Mouse (Mus musculus) cortical plate, adult 2 months (tissue): Measurements from ENCODE around the gene 4930435E12Rik. TPM values are rescaled to one million over a fixed set of nuclear protein-coding genes. Genes with fewer than 3 reads are reported as not detected.

Experiments
- H3K27ac ChIP-seq: fragments of 200-500 bp; 2 replicates; pipeline ENCODE4 v1.5.1; 2012; ENCODE audit warnings: low read length, control low read depth, inconsistent platforms; ENCODE audit not compliant: insufficient read depth
- H3K4me1 ChIP-seq: fragments of 200-500 bp; 2 replicates; pipeline ENCODE4 v1.6.1; 2011; ENCODE audit warnings: low read length; ENCODE audit not compliant: control insufficient read depth, insufficient read depth
- H3K4me3 ChIP-seq: fragments of 200-500 bp; 2 replicates; pipeline ENCODE4 v1.5.1; 2011; ENCODE audit warnings: mild to moderate bottlenecking, low read length, control low read depth; ENCODE audit not compliant: insufficient read depth
- CTCF ChIP-seq: fragments of 200-500 bp; IDR thresholded peaks from 2 replicates; pipeline ENCODE4 v1.5.1; 2011; ENCODE audit warnings: mild to moderate bottlenecking, control low read depth, low read length; ENCODE audit not compliant: insufficient read depth; ENCODE audit errors: extremely low read depth
- POLR2A ChIP-seq: fragments of 200-500 bp; IDR thresholded peaks from 2 replicates; pipeline ENCODE4 v1.6.1; 2011; ENCODE audit warnings: mild to moderate bottlenecking, low read length, control low read depth; ENCODE audit not compliant: insufficient read depth; ENCODE audit errors: extremely low read depth
- polyA plus RNA-seq: library from polyadenylated mRNA; depleted of rRNA; stranded (reverse); fragments of >200 nt; gene quantifications from 2 replicates; pipeline ENCODE4 v1.2.3, GENCODE M21; 2012; rRNA removed

4930435E12Rik gene
- polyA plus RNA-seq, 1 experiment, result not detected

- TF ChIP-seq POLR2A, result no peak
- TF ChIP-seq CTCF, result no peak
- Histone ChIP-seq H3K4me3 (no peak overlapping the region), H3K27ac (no peak overlapping the region), H3K4me1 (no peaks in the 10 kb centered on the region)
Observed at GRCm38 (mm10) chr16:38772906-38773496, 55.5 kb downstream of the 4930435E12Rik start.

- Histone ChIP-seq H3K27ac (no peak overlapping the region), H3K4me1 (no peaks in the 10 kb centered on the region), H3K4me3 (no peak overlapping the region)
- TF ChIP-seq POLR2A (no peak), CTCF (no peak)
Observed at GRCm38 (mm10) chr16:38771145-38771544, 57.4 kb downstream of the 4930435E12Rik start.

DNA sequence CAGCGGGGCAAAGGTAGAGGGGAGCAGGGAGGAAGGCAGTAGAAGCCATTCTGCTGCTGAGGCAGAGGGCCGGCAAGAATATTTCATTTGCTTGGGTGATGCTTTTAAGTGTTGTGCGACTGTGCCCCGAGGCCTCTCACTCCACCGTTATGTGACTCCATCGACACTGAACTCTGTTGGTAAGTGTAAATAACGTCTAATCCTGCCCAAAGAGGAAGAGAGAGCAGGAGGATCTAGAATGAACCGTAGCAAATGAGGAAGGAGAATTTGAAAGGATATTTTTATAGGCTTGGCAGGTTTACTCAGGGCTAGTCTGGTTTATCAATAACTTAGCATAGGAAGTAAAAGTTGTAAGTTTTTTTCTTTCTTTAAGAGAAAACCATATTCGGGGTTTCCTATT is 59.0 kb downstream of the 4930435E12Rik start:
- Histone ChIP-seq H3K4me3 (no peak overlapping the region), H3K4me1 (no peaks in the 10 kb centered on the region), H3K27ac (no peak overlapping the region)
- no peak for TF ChIP-seq CTCF

DNA sequence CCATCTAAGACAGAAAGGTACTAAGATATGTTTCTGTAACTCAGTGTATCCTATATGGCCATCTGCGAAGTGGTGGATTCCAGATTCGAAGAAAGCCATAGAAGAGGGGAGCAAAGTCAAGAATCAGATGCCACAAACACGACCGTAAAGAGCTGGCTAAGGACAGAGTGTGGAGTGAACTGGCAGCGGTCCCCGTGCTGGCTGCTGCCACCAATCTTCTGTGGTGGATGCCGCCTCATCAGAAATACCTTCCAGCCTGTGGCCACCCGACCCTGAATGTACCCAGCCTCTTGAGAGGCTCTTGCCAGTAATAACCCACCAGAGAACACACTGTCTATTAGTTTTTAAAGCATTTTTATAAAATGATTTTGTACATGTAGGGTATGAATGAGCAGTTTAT is 60.2 kb downstream of the 4930435E12Rik start:
- Histone ChIP-seq H3K4me1 (no peaks in the 10 kb centered on the region), H3K27ac (no peak overlapping the region), H3K4me3 (no peak overlapping the region)
- TF ChIP-seq POLR2A, result no peak
- TF ChIP-seq CTCF, result no peak

DNA sequence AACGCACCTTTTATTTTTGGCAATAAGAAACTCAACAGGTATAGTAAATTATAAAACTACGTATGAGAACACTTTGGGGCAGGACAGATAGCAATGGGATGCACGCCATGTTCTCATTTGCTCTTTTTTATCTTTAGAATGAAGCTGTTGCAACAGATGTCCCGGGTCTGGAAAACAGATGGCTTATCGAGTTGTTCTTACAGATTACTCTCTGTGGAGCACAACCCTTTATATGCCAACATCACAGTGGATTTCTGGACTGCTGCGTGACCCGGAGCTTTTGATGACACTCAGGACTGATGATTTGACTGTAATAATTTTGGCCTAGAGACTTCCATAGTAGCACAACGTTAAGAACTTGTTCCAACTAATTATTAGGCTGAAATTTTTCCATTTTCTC is 60.8 kb downstream of the 4930435E12Rik start:
- Histone ChIP-seq H3K4me1 (no peaks in the 10 kb centered on the region), H3K27ac (no peak overlapping the region), H3K4me3 (no peak overlapping the region)
- TF ChIP-seq CTCF, result no peak
- TF ChIP-seq POLR2A, result no peak

DNA sequence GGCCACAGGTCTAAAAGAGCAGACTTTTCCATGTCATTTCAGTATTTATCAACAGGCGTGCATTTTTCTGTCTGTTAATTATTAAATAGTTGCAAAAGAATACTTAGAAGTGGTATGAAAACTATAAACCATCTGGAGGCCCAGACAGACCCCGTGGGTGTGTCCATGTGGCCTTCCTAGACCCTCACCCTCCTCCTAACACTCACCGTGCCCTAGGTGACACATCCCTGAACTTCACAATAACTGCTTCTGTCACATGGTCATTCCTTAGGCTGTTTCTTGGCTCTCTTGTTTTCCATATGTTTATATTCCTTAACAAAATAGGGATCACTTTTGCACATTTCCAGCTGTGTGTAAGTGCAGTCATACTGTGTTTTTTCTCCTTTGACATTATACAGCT is 61.9 kb downstream of the 4930435E12Rik start:
- TF ChIP-seq POLR2A (no peak), CTCF (no peak)
- no peak overlapping the region for H3K27ac ChIP-seq
- no peak overlapping the region for H3K4me3 ChIP-seq
- H3K4me1 ChIP-seq, result no peaks in the 10 kb centered on the region

DNA sequence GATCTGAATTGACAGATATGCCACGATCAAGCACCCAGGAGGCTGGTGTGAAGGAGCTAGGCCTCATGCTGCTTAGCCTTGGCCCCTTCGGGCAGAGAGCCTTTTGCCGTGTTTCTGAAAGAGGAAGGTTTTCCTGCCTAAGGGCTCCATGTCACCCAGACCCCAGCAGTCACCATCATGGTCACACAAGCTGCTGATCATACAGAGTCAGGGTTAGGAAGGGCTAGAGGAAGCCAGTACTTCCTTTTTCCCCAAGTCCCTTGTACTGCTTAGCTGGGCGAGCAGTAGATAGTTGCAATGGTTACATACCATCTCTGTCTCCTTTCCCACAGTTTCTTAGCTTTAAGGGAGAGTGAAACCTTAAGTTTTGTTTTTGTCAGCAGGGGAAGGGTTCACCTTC is 65.0 kb downstream of the 4930435E12Rik start:
- no peak overlapping the region for H3K27ac ChIP-seq
- TF ChIP-seq POLR2A, result no peak
- TF ChIP-seq CTCF, result no peak
- no peaks in the 10 kb centered on the region for H3K4me1 ChIP-seq
- no peak overlapping the region for H3K4me3 ChIP-seq

DNA sequence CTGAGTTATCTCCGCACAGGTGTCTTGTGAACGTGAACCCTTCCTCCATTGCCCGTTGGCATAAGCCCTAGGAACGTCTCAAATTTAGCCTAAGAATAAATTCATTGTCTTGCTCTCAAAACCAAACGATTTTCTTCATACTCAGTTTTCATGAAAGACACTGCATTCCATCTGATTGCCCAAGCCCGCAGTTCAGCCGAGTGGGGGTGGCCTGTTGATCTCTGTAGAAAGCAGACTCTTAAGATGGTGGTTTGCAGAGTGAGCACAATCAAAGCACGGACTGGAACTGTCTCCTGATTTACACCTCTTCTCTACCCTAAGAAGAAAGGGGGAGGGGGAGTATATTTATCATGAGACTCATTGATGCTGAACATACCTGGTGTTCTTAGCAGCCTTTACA is 66.1 kb downstream of the 4930435E12Rik start:
- TF ChIP-seq CTCF (no peak), POLR2A (no peak)
- Histone ChIP-seq H3K4me3 (no peak overlapping the region), H3K27ac (no peak overlapping the region), H3K4me1 (no peaks in the 10 kb centered on the region)

Other genes starting within 250 kb of the 4930435E12Rik start
- gene Arhgap31, start 115.5 kb downstream of the 4930435E12Rik start, polyA plus RNA-seq, result 10.3 and 10.4 TPM in 2 replicates
- gene B4galt4, start 86.5 kb downstream of the 4930435E12Rik start, polyA plus RNA-seq, result 19.3 and 23.0 TPM in 2 replicates
- 2.3 and 2.5 TPM in 2 replicates for gene Upk1b, start 28.4 kb downstream of the 4930435E12Rik start, polyA plus RNA-seq
- gene Igsf11, start 63.9 kb upstream of the 4930435E12Rik start, polyA plus RNA-seq, result 23.7 and 25.3 TPM in 2 replicates